Mouse (Mus musculus): ENCODE data around the gene Strbp. TPM values are rescaled to one million over a fixed set of nuclear protein-coding genes. Genes with fewer than 3 reads are reported as not detected.

The Strbp gene
- total and polyA plus RNA-seq, 3 experiments: 38.4 to 61.8 (median 48.5) TPM

DNA sequence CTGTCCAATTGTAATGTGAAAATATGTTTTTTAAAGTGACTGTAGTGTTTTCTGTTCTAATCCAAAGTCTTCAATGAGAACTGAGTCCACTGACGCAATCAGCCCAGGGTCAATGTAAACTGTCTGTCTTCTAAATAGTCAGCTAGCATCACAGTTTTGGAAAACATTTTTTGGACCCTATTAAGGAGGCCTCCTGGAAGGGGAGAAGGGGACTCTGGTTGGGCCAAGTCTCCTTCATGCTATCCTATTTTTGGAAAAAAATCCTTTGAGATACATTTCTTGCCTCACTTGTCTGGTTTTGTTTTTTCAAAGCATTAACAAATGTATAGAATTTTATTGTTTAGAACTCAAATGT is 184.4 kb downstream of the Strbp start:
- in situ Hi-C loops (cut with MboI; ENCODE audit: low pct_ligation_motif_present, low pct_unique_long_range_greater_than_20kb, low sequenced_read_pairs) (no loop called here), dilution Hi-C loops (cut with MboI; ENCODE audit: extremely low pct_ligation_motif_present, extremely low pct_unique_long_range_greater_than_20kb, low sequenced_read_pairs) (no loop called here)
- no peaks in the 10 kb centered on the region for H3K79me2 ChIP-seq (replicated peaks; ENCODE audit: control insufficient read depth, extremely low read depth, insufficient read depth, poor library complexity, severe bottlenecking)
- H3K4me2 ChIP-seq (ENCODE audit: insufficient read depth, low read depth, poor library complexity, severe bottlenecking): no peak overlapping the region
- TF ChIP-seq IRF4 (IDR thresholded peaks at IDR 0.05; ENCODE audit: low read depth, low read length): no peak
- no peak for TF ChIP-seq MAFK (IDR thresholded peaks at IDR 0.05; ENCODE audit: insufficient replicate concordance, low read length)
- no peak for TF ChIP-seq MEF2A (IDR thresholded peaks at IDR 0.05; ENCODE audit: borderline replicate concordance, low read depth, low read length)
- TF ChIP-seq ETS1 (conservative IDR thresholded peaks at IDR 0.05; ENCODE audit: low read depth, low read length): no peak
- no peak for TF ChIP-seq UBTF (IDR thresholded peaks at IDR 0.05; ENCODE audit: low read depth, low read length)
- TF ChIP-seq MXI1 (IDR thresholded peaks at IDR 0.05; ENCODE audit: low read depth, low read length): no peak
- TF ChIP-seq PAX5 (IDR thresholded peaks at IDR 0.05; ENCODE audit: low read length): no peak
- TF ChIP-seq MAX (IDR thresholded peaks at IDR 0.05; ENCODE audit: low read length): no peak
- TF ChIP-seq SIN3A (IDR thresholded peaks at IDR 0.05; ENCODE audit: low read length): no peak
- no peak for TF ChIP-seq MAZ (IDR thresholded peaks at IDR 0.05; ENCODE audit: low read depth, low read length)
- TF ChIP-seq MYC (IDR thresholded peaks at IDR 0.05; ENCODE audit: low read depth, low read length): no peak
- TF ChIP-seq USF1 (IDR thresholded peaks at IDR 0.05; ENCODE audit: low read depth, low read length): no peak
- TF ChIP-seq CTCF (conservative IDR thresholded peaks at IDR 0.05 in 1 of 2, IDR thresholded peaks at IDR 0.05 in 1 of 2; ENCODE audit: low read depth in 2 of 2, low read length in 2 of 2): no peak
- no peak for TF ChIP-seq JUN (IDR thresholded peaks at IDR 0.05; ENCODE audit: insufficient read depth, low read depth, low read length)
- no peak for TF ChIP-seq POLR2A (IDR thresholded peaks at IDR 0.05; ENCODE audit: low read depth, low read length)
- TF ChIP-seq ELF1 (IDR thresholded peaks at IDR 0.05; ENCODE audit: low read depth, low read length): no peak
- no peak for TF ChIP-seq EP300 (IDR thresholded peaks at IDR 0.05; ENCODE audit: low read length)
- no peak for TF ChIP-seq ZC3H11A (IDR thresholded peaks at IDR 0.05; ENCODE audit: low read depth, low read length)
- no peak overlapping the region for H3K4me3 ChIP-seq (replicated peaks in 1 of 3; ENCODE audit: low read depth in 2 of 3, low read length in 2 of 3, poor library complexity in 1 of 3)
- H3K27me3 ChIP-seq (replicated peaks): no peaks in the 10 kb centered on the region
- H3K36me3 ChIP-seq (replicated peaks in 1 of 2; ENCODE audit: control insufficient read depth in 1 of 2, insufficient read depth in 1 of 2, low read length in 1 of 2): peaks cover 18 to 40% of the 10 kb centered on the region in 2 experiments
- H3K9me3 ChIP-seq (replicated peaks; ENCODE audit: low read length): no peaks in the 10 kb centered on the region
- H3K4me1 ChIP-seq (ENCODE audit: control insufficient read depth in 1 of 2, insufficient read depth in 2 of 2): no peaks in the 10 kb centered on the region
- no peak overlapping the region for H3K27ac ChIP-seq (ENCODE audit: insufficient read depth, low read depth)
- H3K9ac ChIP-seq (ENCODE audit: insufficient read depth, low read depth): no peak overlapping the region
- no peak for DNase-seq (ENCODE audit: extremely low read depth)

GRCm38 (mm10) chr2:37518561-37519285 is 184.9 kb downstream of the Strbp start:
- no peak overlapping the region for H3K27ac ChIP-seq (ENCODE audit: insufficient read depth, low read depth)
- H3K4me3 ChIP-seq (replicated peaks in 1 of 3; ENCODE audit: low read depth in 2 of 3, low read length in 2 of 3, poor library complexity in 1 of 3): no peak overlapping the region
- no peak overlapping the region for H3K9ac ChIP-seq (ENCODE audit: insufficient read depth, low read depth)
- dilution Hi-C loops (cut with MboI; ENCODE audit: extremely low pct_ligation_motif_present, extremely low pct_unique_long_range_greater_than_20kb, low sequenced_read_pairs) (no loop called here), in situ Hi-C loops (cut with MboI; ENCODE audit: low pct_ligation_motif_present, low pct_unique_long_range_greater_than_20kb, low sequenced_read_pairs) (no loop called here)
- no peak for TF ChIP-seq UBTF (IDR thresholded peaks at IDR 0.05; ENCODE audit: low read depth, low read length)
- TF ChIP-seq TBP (conservative IDR thresholded peaks at IDR 0.05; ENCODE audit: low read depth, low read length): no peak
- no peak for TF ChIP-seq MYC (IDR thresholded peaks at IDR 0.05; ENCODE audit: low read depth, low read length)
- no peak for TF ChIP-seq ZKSCAN1 (IDR thresholded peaks at IDR 0.05; ENCODE audit: borderline replicate concordance, low read depth, low read length)
- no peak for TF ChIP-seq GABPA (IDR thresholded peaks at IDR 0.05; ENCODE audit: insufficient replicate concordance, low read depth, low read length)
- TF ChIP-seq USF1 (IDR thresholded peaks at IDR 0.05; ENCODE audit: low read depth, low read length): no peak
- no peak for TF ChIP-seq BHLHE40 (IDR thresholded peaks at IDR 0.05; ENCODE audit: low read depth, low read length)
- no peak for TF ChIP-seq NELFE (IDR thresholded peaks at IDR 0.05; ENCODE audit: low read depth, low read length)
- no peak for TF ChIP-seq ELF1 (IDR thresholded peaks at IDR 0.05; ENCODE audit: low read depth, low read length)
- no peak for TF ChIP-seq NRF1 (IDR thresholded peaks at IDR 0.05; ENCODE audit: low read depth, low read length)
- TF ChIP-seq IRF4 (IDR thresholded peaks at IDR 0.05; ENCODE audit: low read depth, low read length): no peak
- no peak for TF ChIP-seq MAX (IDR thresholded peaks at IDR 0.05; ENCODE audit: low read length)
- no peak for TF ChIP-seq ZNF384 (IDR thresholded peaks at IDR 0.05; ENCODE audit: low read depth, low read length)
- no peak for TF ChIP-seq RCOR1 (conservative IDR thresholded peaks at IDR 0.05; ENCODE audit: low read depth, low read length)
- TF ChIP-seq TCF12 (IDR thresholded peaks at IDR 0.05; ENCODE audit: low read depth, low read length): no peak
- no peak for TF ChIP-seq USF2 (conservative IDR thresholded peaks at IDR 0.05; ENCODE audit: low read depth, low read length)
- TF ChIP-seq E2F4 (IDR thresholded peaks at IDR 0.05; ENCODE audit: insufficient replicate concordance, low read depth, low read length): no peak
- H3K4me1 ChIP-seq (ENCODE audit: control insufficient read depth in 1 of 2, insufficient read depth in 2 of 2): no peaks in the 10 kb centered on the region
- no peaks in the 10 kb centered on the region for H3K79me2 ChIP-seq (replicated peaks; ENCODE audit: control insufficient read depth, extremely low read depth, insufficient read depth, poor library complexity, severe bottlenecking)
- H3K27me3 ChIP-seq (replicated peaks): no peaks in the 10 kb centered on the region
- no peaks in the 10 kb centered on the region for H3K9me3 ChIP-seq (replicated peaks; ENCODE audit: low read length)
- DNase-seq (ENCODE audit: extremely low read depth): no peak
- peaks cover 18 to 40% of the 10 kb centered on the region in 2 experiments for H3K36me3 ChIP-seq (replicated peaks in 1 of 2; ENCODE audit: control insufficient read depth in 1 of 2, insufficient read depth in 1 of 2, low read length in 1 of 2)
- H3K4me2 ChIP-seq (ENCODE audit: insufficient read depth, low read depth, poor library complexity, severe bottlenecking): no peak overlapping the region

Data from CH12.LX (cell line).